Mouse (Mus musculus) kidney, embryonic 15.5 days (tissue): ENCODE measurements around the gene Rab4a. TPM values are rescaled to one million over a fixed set of nuclear protein-coding genes. Genes with fewer than 3 reads are reported as not detected.

Source experiments
- ATAC-seq: fragments of 200-750 bp; cut with Nextera tagmentation; replicated peaks from 2 replicates; pipeline ENCODE4 v1.8.0; 2017; ENCODE audit warnings: moderate TSS enrichment; ENCODE audit not compliant: low FRiP score
- H3K27ac ChIP-seq: fragments of 300-500 bp; sonication (generic); 2 replicates; pipeline ENCODE4 v1.5.1; 2015; ENCODE audit warnings: mild to moderate bottlenecking, inconsistent platforms
- H3K27me3 ChIP-seq: fragments of 300-500 bp; sonication (generic); 2 replicates; pipeline ENCODE4 v1.6.1; 2015; ENCODE audit warnings: inconsistent platforms
- H3K36me3 ChIP-seq: fragments of 300-500 bp; sonication (generic); 2 replicates; pipeline ENCODE4 v1.6.1; 2015; ENCODE audit warnings: inconsistent platforms
- H3K4me1 ChIP-seq: fragments of 300-500 bp; sonication (generic); 2 replicates; pipeline ENCODE4 v1.6.1; 2015; ENCODE audit warnings: inconsistent platforms
- H3K4me2 ChIP-seq: fragments of 300-500 bp; sonication (generic); 2 replicates; pipeline ENCODE4 v1.6.1; 2015; ENCODE audit warnings: moderate library complexity, mild to moderate bottlenecking, inconsistent platforms
- H3K4me3 ChIP-seq: fragments of 300-500 bp; sonication (generic); replicated peaks from 2 replicates; pipeline ENCODE4 v1.5.1; 2015; ENCODE audit warnings: mild to moderate bottlenecking, inconsistent platforms
- H3K9ac ChIP-seq: fragments of 300-500 bp; sonication (generic); 2 replicates; pipeline ENCODE4 v1.6.1; 2015; ENCODE audit warnings: mild to moderate bottlenecking, inconsistent platforms
- H3K9me3 ChIP-seq: fragments of 300-500 bp; sonication (generic); replicated peaks from 2 replicates; pipeline ENCODE4 v1.6.1; 2016; ENCODE audit warnings: inconsistent platforms
- WGBS: fragments of 180-500 bp; shearing (Covaris S2); methylation state at CpG from one replicate; pipeline ENCODE4 v1.1.7; 2015; ENCODE audit warnings: mixed read lengths; 5-methylcytosine and 5-hydroxymethylcytosine counted together
- polyA plus RNA-seq: library from polyadenylated mRNA; unstranded; fragments of >200 nt; fragmentation: Nextera tagmentation; extraction: Ambion mirVana; gene quantifications from 2 replicates; pipeline ENCODE4 v1.2.1, GENCODE M21; 2015

Rab4a gene
- polyA plus RNA-seq: 39.6 and 44.9 TPM in 2 replicates

- Histone ChIP-seq H3K36me3 (no peaks in the 10 kb centered on the region), H3K4me2 (peak within 1 kb of the TSS; percentile 82), H3K4me1 (peaks cover 30% of the 10 kb centered on the region), H3K4me3 (peak within 1 kb of the TSS; percentile 91), H3K9me3 (no peaks in the 10 kb centered on the region), H3K9ac (peak within 1 kb of the TSS; percentile 90), H3K27me3 (no peaks in the 10 kb centered on the region), H3K27ac (peak within 1 kb of the TSS; percentile 87)
- under 1% methylated on average over 47 of the region's 48 CpGs for WGBS
- ATAC-seq: peak; percentile 95
These were observed at the start of gene Rab4a for GRCm38 (mm10) chr8:123805718-123806373. TSS of gene Rab4a (plus strand) at chr8:123805985.

- peaks cover 43% of the 10 kb centered on the region for H3K4me1 ChIP-seq
- 0 out of 2 replicates have a peak, but pooled peaks cover 4% of the 10 kb centered on the region for H3K27me3 ChIP-seq
- no peak overlapping the region for H3K4me3 ChIP-seq
- 78% methylated on average over 8 of the region's 8 CpGs for WGBS
- no peak overlapping the region for H3K9ac ChIP-seq
- no peak for ATAC-seq
- no peaks in the 10 kb centered on the region for H3K9me3 ChIP-seq
- H3K4me2 ChIP-seq: no peak overlapping the region
- H3K27ac ChIP-seq: no peak overlapping the region
- no peaks in the 10 kb centered on the region for H3K36me3 ChIP-seq
These were observed 48.9 kb upstream of the Rab4a start for GRCm38 (mm10) chr8:123756901-123757300.

- Histone ChIP-seq H3K4me3 (no peak overlapping the region), H3K27ac (no peak overlapping the region), H3K27me3 (0 out of 2 replicates have a peak, but pooled peaks cover 10% of the 10 kb centered on the region), H3K4me2 (no peak overlapping the region), H3K36me3 (no peaks in the 10 kb centered on the region), H3K9me3 (no peaks in the 10 kb centered on the region), H3K4me1 (peaks cover 44% of the 10 kb centered on the region), H3K9ac (no peak overlapping the region)
- WGBS: 80% methylated on average over 1 of the region's 1 CpGs
- ATAC-seq: no peak
These were observed 46.9 kb upstream of the Rab4a start for GRCm38 (mm10) chr8:123758935-123759334.

GRCm38 (mm10) chr8:123759933-123760332 is 45.9 kb upstream of the Rab4a start:
- Histone ChIP-seq H3K27ac (no peak overlapping the region), H3K9ac (no peak overlapping the region), H3K36me3 (no peaks in the 10 kb centered on the region), H3K27me3 (0 out of 2 replicates have a peak, but pooled peaks cover 10% of the 10 kb centered on the region), H3K4me1 (peaks cover 42% of the 10 kb centered on the region), H3K4me3 (no peak overlapping the region), H3K4me2 (peak overlapping the region; percentile 29), H3K9me3 (no peaks in the 10 kb centered on the region)
- 16% methylated on average over 10 of the region's 10 CpGs for WGBS
- ATAC-seq: peak; percentile 61; the same call in 1 of the 2 replicates

- Histone ChIP-seq H3K27me3 (0 out of 2 replicates have a peak, but pooled peaks cover 10% of the 10 kb centered on the region), H3K9me3 (no peaks in the 10 kb centered on the region)
- no peak for ATAC-seq
These were observed 45.2 kb upstream of the Rab4a start for GRCm38 (mm10) chr8:123760579-123760978.

GRCm38 (mm10) chr8:123761266-123761882 is 44.4 kb upstream of the Rab4a start:
- Histone ChIP-seq H3K27ac (peak overlapping the region; percentile 42; the same call in 1 of the 2 replicates), H3K4me1 (peaks cover 42% of the 10 kb centered on the region), H3K9ac (no peak overlapping the region), H3K4me2 (no peak overlapping the region), H3K9me3 (no peaks in the 10 kb centered on the region), H3K36me3 (no peaks in the 10 kb centered on the region), H3K4me3 (no peak overlapping the region), H3K27me3 (0 out of 2 replicates have a peak, but pooled peaks cover 14% of the 10 kb centered on the region)
- ATAC-seq: no peak
- 28% methylated on average over 12 of the region's 12 CpGs for WGBS

More at GRCm38 (mm10) chr8:123760579-123760978, 45.2 kb upstream of the Rab4a start:
- Histone ChIP-seq H3K4me1 (peaks cover 42% of the 10 kb centered on the region), H3K36me3 (no peaks in the 10 kb centered on the region), H3K4me3 (no peak overlapping the region), H3K4me2 (peak overlapping the region; percentile 29), H3K9ac (no peak overlapping the region), H3K27ac (no peak overlapping the region)
- WGBS: 59% methylated on average over 5 of the region's 5 CpGs

GRCm38 (mm10) chr8:123761883-123762270 is 43.9 kb upstream of the Rab4a start:
- no peak overlapping the region for H3K9ac ChIP-seq
- H3K4me3 ChIP-seq: no peak overlapping the region
- H3K9me3 ChIP-seq: no peaks in the 10 kb centered on the region
- no peak for ATAC-seq
- 25% methylated on average over 4 of the region's 4 CpGs for WGBS
- H3K4me2 ChIP-seq: no peak overlapping the region
- H3K27me3 ChIP-seq: 0 out of 2 replicates have a peak, but pooled peaks cover 14% of the 10 kb centered on the region
- H3K36me3 ChIP-seq: no peaks in the 10 kb centered on the region
- H3K27ac ChIP-seq: no peak overlapping the region
- peaks cover 42% of the 10 kb centered on the region for H3K4me1 ChIP-seq

- peak overlapping the region; percentile 1; the same call in 1 of the 2 replicates for H3K27ac ChIP-seq
These were observed 42.4 kb upstream of the Rab4a start for GRCm38 (mm10) chr8:123763355-123763754.

GRCm38 (mm10) chr8:123764671-123765070 is 41.1 kb upstream of the Rab4a start:
- Histone ChIP-seq H3K36me3 (no peaks in the 10 kb centered on the region), H3K27me3 (peaks cover 20% of the 10 kb centered on the region; the same call in 1 of the 2 replicates), H3K4me3 (no peak overlapping the region), H3K27ac (no peak overlapping the region), H3K9me3 (no peaks in the 10 kb centered on the region), H3K4me1 (peaks cover 40% of the 10 kb centered on the region), H3K9ac (no peak overlapping the region), H3K4me2 (no peak overlapping the region)
- ATAC-seq: no peak
- WGBS: 40% methylated on average over 4 of the region's 4 CpGs

More at GRCm38 (mm10) chr8:123763355-123763754, 42.4 kb upstream of the Rab4a start:
- peaks cover 42% of the 10 kb centered on the region for H3K4me1 ChIP-seq
- no peak overlapping the region for H3K4me3 ChIP-seq
- H3K9me3 ChIP-seq: no peaks in the 10 kb centered on the region
- no peak overlapping the region for H3K4me2 ChIP-seq
- WGBS: 55% methylated on average over 7 of the region's 7 CpGs
- no peak for ATAC-seq
- H3K27me3 ChIP-seq: peaks cover 19% of the 10 kb centered on the region; the same call in 1 of the 2 replicates
- H3K36me3 ChIP-seq: no peaks in the 10 kb centered on the region
- H3K9ac ChIP-seq: no peak overlapping the region

GRCm38 (mm10) chr8:123766516-123766915 is 39.3 kb upstream of the Rab4a start:
- no peak overlapping the region for H3K9ac ChIP-seq
- 79% methylated on average over 4 of the region's 4 CpGs for WGBS
- H3K9me3 ChIP-seq: no peaks in the 10 kb centered on the region
- no peaks in the 10 kb centered on the region for H3K36me3 ChIP-seq
- no peak overlapping the region for H3K27ac ChIP-seq
- ATAC-seq: no peak
- no peak overlapping the region for H3K4me2 ChIP-seq
- H3K4me3 ChIP-seq: no peak overlapping the region
- peaks cover 22% of the 10 kb centered on the region for H3K4me1 ChIP-seq
- H3K27me3 ChIP-seq: peaks cover 20% of the 10 kb centered on the region; the same call in 1 of the 2 replicates

- ATAC-seq: no peak
- H3K27ac ChIP-seq: no peak overlapping the region
- no peaks in the 10 kb centered on the region for H3K9me3 ChIP-seq
- H3K36me3 ChIP-seq: no peaks in the 10 kb centered on the region
- H3K27me3 ChIP-seq: peaks cover 14% of the 10 kb centered on the region; the same call in 1 of the 2 replicates
- no peak overlapping the region for H3K4me2 ChIP-seq
- peaks cover 11% of the 10 kb centered on the region; the same call in 1 of the 2 replicates for H3K4me1 ChIP-seq
- H3K9ac ChIP-seq: no peak overlapping the region
- 76% methylated on average over 8 of the region's 8 CpGs for WGBS
- no peak overlapping the region for H3K4me3 ChIP-seq
These were observed 37.9 kb upstream of the Rab4a start for GRCm38 (mm10) chr8:123767874-123768273.
